Mouse (Mus musculus) embryonic fibroblast, embryonic 13.5 days (primary cell): ENCODE measurements around the gene Hagh.

Source experiments
- CTCF ChIP-seq: IDR thresholded peaks from 2 replicates; pipeline ENCODE4 v1.5.1; 2011; ENCODE audit warnings: mild to moderate bottlenecking, control low read depth, low read length, moderate library complexity, borderline replicate concordance; ENCODE audit not compliant: insufficient read depth
- POLR2A ChIP-seq: IDR thresholded peaks from 2 replicates; pipeline ENCODE4 v1.6.1; 2011; ENCODE audit warnings: low read depth, mild to moderate bottlenecking, control low read depth, low read length, moderate library complexity

DNA sequence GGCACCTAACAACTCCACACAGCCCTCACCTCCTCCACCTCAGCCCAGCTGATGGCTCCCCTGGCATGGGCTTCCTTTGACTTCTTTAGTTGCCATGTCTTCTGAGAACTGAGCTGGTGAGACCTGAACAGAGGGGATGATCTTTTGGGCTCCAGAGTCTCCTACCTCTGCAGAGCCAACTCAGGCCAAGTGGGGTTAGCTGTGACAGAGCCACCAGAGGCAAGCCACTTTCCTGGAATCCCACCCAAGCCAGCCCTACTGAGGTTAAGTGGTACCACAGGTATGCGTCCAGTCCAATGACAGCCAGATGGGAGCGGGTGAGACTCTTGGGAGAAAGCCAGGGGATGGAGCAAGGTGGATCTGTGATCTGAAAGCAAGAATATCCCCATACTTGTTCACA lies 53.3 kb downstream of the Hagh start:
- TF ChIP-seq CTCF = no peak
- TF ChIP-seq POLR2A = no peak
